Mouse (Mus musculus): ENCODE results near the gene Wdr26.

DNA sequence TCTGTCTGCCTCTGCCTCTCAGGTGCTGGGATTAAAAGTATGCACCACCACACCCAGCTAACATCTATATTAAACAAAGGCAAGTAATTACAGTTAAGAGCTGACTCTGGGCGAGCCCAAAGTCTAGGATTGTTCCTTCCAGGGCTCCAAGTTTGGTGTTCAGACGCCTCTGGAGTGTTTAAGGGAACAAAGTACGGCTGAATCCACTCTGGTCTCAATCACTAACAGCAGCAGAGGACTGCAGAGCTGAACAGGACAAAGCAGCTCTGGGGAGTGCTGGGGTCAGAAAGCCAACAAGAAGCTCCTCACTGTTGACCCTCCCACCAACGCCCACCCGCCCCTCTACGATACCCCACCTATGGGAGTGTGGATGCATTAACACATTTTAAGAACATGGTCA is 21.9 kb upstream of the Wdr26 start:
- TF ChIP-seq HCFC1 (IDR thresholded peaks at IDR 0.05; ENCODE audit: borderline replicate concordance, insufficient read depth, low read length) (no peak), ZC3H11A (IDR thresholded peaks at IDR 0.05; ENCODE audit: borderline replicate concordance, low read depth, low read length) (no peak)
